Mouse (Mus musculus) heart, adult 18-20 months (tissue): ENCODE data around the gene Epb41l5. TPM values are rescaled to one million over a fixed set of nuclear protein-coding genes. Genes with fewer than 3 reads are reported as not detected.

ENCODE experiments used
- DNase-seq, 2 experiments: peaks; one replicate each; pipeline ENCODE4 v3.0.0; 2021 to 2022; ENCODE audit warnings: mixed read lengths in 1 of 2
- total RNA-seq, 2 experiments: library from RNA; stranded (reverse); gene quantifications; 2 replicates each; pipeline ENCODE4 v1.2.3; 2021

The Epb41l5 gene
- total RNA-seq, 2 experiments from 2014 or later: 5.3 to 6.7 TPM

- DNase-seq: no peak
These were observed 115.6 kb downstream of the Epb41l5 start for GRCm38 (mm10) chr1:119533093-119533805.

- DNase-seq: no peak
These were observed 116.6 kb downstream of the Epb41l5 start for GRCm38 (mm10) chr1:119532165-119532564.

- no peak for DNase-seq
These were observed 117.9 kb downstream of the Epb41l5 start for GRCm38 (mm10) chr1:119530941-119531340.

- DNase-seq: peak; percentile 95 to 96
These were observed 122.9 kb downstream of the Epb41l5 start, which contains the start of gene Tmem185b for GRCm38 (mm10) chr1:119525689-119526591. TSS of gene Tmem185b (plus strand) at chr1:119526160.

GRCm38 (mm10) chr1:119525004-119525444, 123.8 kb downstream of the Epb41l5 start:
- DNase-seq: peak; percentile 31 to 48

- no peak for DNase-seq
These were observed 125.0 kb downstream of the Epb41l5 start for GRCm38 (mm10) chr1:119523826-119524225.

GRCm38 (mm10) chr1:119523369-119523768, 125.4 kb downstream of the Epb41l5 start:
- DNase-seq: no peak

- DNase-seq: no peak
These were observed 126.1 kb downstream of the Epb41l5 start for GRCm38 (mm10) chr1:119522726-119523125.

- no peak for DNase-seq
These were observed 127.1 kb downstream of the Epb41l5 start for GRCm38 (mm10) chr1:119521681-119522080.

- DNase-seq: peak in 1 of 2 experiments; percentile 21
These were observed 127.8 kb downstream of the Epb41l5 start for GRCm38 (mm10) chr1:119521029-119521428.

- no peak for DNase-seq
These were observed 129.5 kb downstream of the Epb41l5 start for GRCm38 (mm10) chr1:119519286-119519685.

- no peak for DNase-seq
These were observed 130.0 kb downstream of the Epb41l5 start for GRCm38 (mm10) chr1:119518786-119519185.

GRCm38 (mm10) chr1:119518060-119518459, 130.7 kb downstream of the Epb41l5 start:
- DNase-seq: no peak

- peak in 1 of 2 experiments; percentile 57 for DNase-seq
These were observed 137.9 kb downstream of the Epb41l5 start for GRCm38 (mm10) chr1:119510857-119511256.

GRCm38 (mm10) chr1:119510409-119510808, 138.4 kb downstream of the Epb41l5 start:
- DNase-seq: no peak

GRCm38 (mm10) chr1:119509474-119509873, 139.3 kb downstream of the Epb41l5 start:
- peak in 1 of 2 experiments; percentile 21 for DNase-seq

- peak; percentile 51 to 85 for DNase-seq
These were observed 140.3 kb downstream of the Epb41l5 start for GRCm38 (mm10) chr1:119508548-119508947.

- DNase-seq: no peak
These were observed 142.8 kb downstream of the Epb41l5 start for GRCm38 (mm10) chr1:119505951-119506350.

GRCm38 (mm10) chr1:119504260-119505062, 144.3 kb downstream of the Epb41l5 start, which contains the start of gene Ralb:
TSS of gene Ralb (minus strand) at chr1:119504794.
- peak; percentile 98 to 100 for DNase-seq

- DNase-seq: no peak
These were observed 145.0 kb downstream of the Epb41l5 start for GRCm38 (mm10) chr1:119503808-119504207.

GRCm38 (mm10) chr1:119503181-119503580, 145.6 kb downstream of the Epb41l5 start:
- DNase-seq: no peak

- DNase-seq: no peak
These were observed 146.1 kb downstream of the Epb41l5 start for GRCm38 (mm10) chr1:119502729-119503128.
